Mouse (Mus musculus): ENCODE results near the gene Dlx1. TPM values are rescaled to one million over a fixed set of nuclear protein-coding genes. Genes with fewer than 3 reads are reported as not detected.

Gene Dlx1
- polyA plus RNA-seq, 1 experiment from 2014 or later, result 76.2 TPM

- WGBS, result under 1% methylated on average over 34 of the region's 34 CpGs
- Histone ChIP-seq H3K27ac (replicated peaks; ENCODE audit: low read depth, low read length) (peak overlapping the region; percentile 92), H3K4me3 (ENCODE audit: low read depth, low read length) (peak overlapping the region; percentile 59), H3K4me2 (ENCODE audit: low read depth, low read length) (peak overlapping the region; percentile 88), H3K9me3 (replicated peaks; ENCODE audit: control insufficient read depth, low read length) (no peaks in the 10 kb centered on the region), H3K27me3 (ENCODE audit: control insufficient read depth, insufficient read depth, low read length) (peaks cover 48% of the 10 kb centered on the region), H3K36me3 (replicated peaks; ENCODE audit: control insufficient read depth, insufficient read depth, low read depth, low read length) (no peaks in the 10 kb centered on the region), H3K4me1 (ENCODE audit: control insufficient read depth, insufficient read depth, low read length) (peaks cover 9% of the 10 kb centered on the region), H3K9ac (replicated peaks; ENCODE audit: low read length) (peak overlapping the region; percentile 67)
- peak; percentile 45 for DNase-seq (ENCODE audit: low spot score)
- ATAC-seq (replicated peaks; ENCODE audit: insufficient number of reproducible peaks, low FRiP score, low TSS enrichment, low read depth), result no peak
These were observed 2.6 kb downstream of the Dlx1 start for GRCm38 (mm10) chr2:71530391-71531123.

GRCm38 (mm10) chr2:71531124-71531590 lies 3.2 kb downstream of the Dlx1 start:
- Histone ChIP-seq H3K27me3 (ENCODE audit: control insufficient read depth, insufficient read depth, low read length) (peaks cover 43% of the 10 kb centered on the region), H3K4me3 (ENCODE audit: low read depth, low read length) (peak overlapping the region; percentile 59), H3K27ac (replicated peaks; ENCODE audit: low read depth, low read length) (peak overlapping the region; percentile 92), H3K4me1 (ENCODE audit: control insufficient read depth, insufficient read depth, low read length) (peaks cover 9% of the 10 kb centered on the region), H3K36me3 (replicated peaks; ENCODE audit: control insufficient read depth, insufficient read depth, low read depth, low read length) (no peaks in the 10 kb centered on the region), H3K4me2 (ENCODE audit: low read depth, low read length) (peak overlapping the region; percentile 66), H3K9me3 (replicated peaks; ENCODE audit: control insufficient read depth, low read length) (no peaks in the 10 kb centered on the region), H3K9ac (replicated peaks; ENCODE audit: low read length) (peak overlapping the region; percentile 67)
- 3% methylated on average over 12 of the region's 12 CpGs for WGBS
- ATAC-seq (replicated peaks; ENCODE audit: insufficient number of reproducible peaks, low FRiP score, low TSS enrichment, low read depth) (no peak), DNase-seq (ENCODE audit: low spot score) (peak; percentile 8)

GRCm38 (mm10) chr2:71531990-71532970 lies 4.4 kb downstream of the Dlx1 start:
- ATAC-seq (replicated peaks; ENCODE audit: insufficient number of reproducible peaks, low FRiP score, low TSS enrichment, low read depth) (no peak), DNase-seq (ENCODE audit: low spot score) (peak; percentile 34)
- peak overlapping the region; percentile 72 for H3K27ac ChIP-seq (replicated peaks; ENCODE audit: low read depth, low read length)
- peak overlapping the region; percentile 66 for H3K4me2 ChIP-seq (ENCODE audit: low read depth, low read length)
- H3K9me3 ChIP-seq (replicated peaks; ENCODE audit: control insufficient read depth, low read length), result no peaks in the 10 kb centered on the region
- peak overlapping the region; percentile 59 for H3K4me3 ChIP-seq (ENCODE audit: low read depth, low read length)
- H3K36me3 ChIP-seq (replicated peaks; ENCODE audit: control insufficient read depth, insufficient read depth, low read depth, low read length), result no peaks in the 10 kb centered on the region
- H3K9ac ChIP-seq (replicated peaks; ENCODE audit: low read length), result peak overlapping the region; percentile 76
- peaks cover 9% of the 10 kb centered on the region for H3K4me1 ChIP-seq (ENCODE audit: control insufficient read depth, insufficient read depth, low read length)
- WGBS, result under 1% methylated on average over 43 of the region's 43 CpGs
- peaks cover 42% of the 10 kb centered on the region for H3K27me3 ChIP-seq (ENCODE audit: control insufficient read depth, insufficient read depth, low read length)

GRCm38 (mm10) chr2:71533094-71533493 lies 5.2 kb downstream of the Dlx1 start:
- DNase-seq (ENCODE audit: low spot score) (peak; percentile 13), ATAC-seq (replicated peaks; ENCODE audit: insufficient number of reproducible peaks, low FRiP score, low TSS enrichment, low read depth) (no peak)
- H3K4me1 ChIP-seq (ENCODE audit: control insufficient read depth, insufficient read depth, low read length), result peaks cover 9% of the 10 kb centered on the region
- H3K4me3 ChIP-seq (ENCODE audit: low read depth, low read length), result peak overlapping the region; percentile 59
- no peaks in the 10 kb centered on the region for H3K36me3 ChIP-seq (replicated peaks; ENCODE audit: control insufficient read depth, insufficient read depth, low read depth, low read length)
- H3K27ac ChIP-seq (replicated peaks; ENCODE audit: low read depth, low read length), result peak overlapping the region; percentile 72; the same call in 1 of the 2 replicates
- peak overlapping the region; percentile 66 for H3K4me2 ChIP-seq (ENCODE audit: low read depth, low read length)
- H3K9me3 ChIP-seq (replicated peaks; ENCODE audit: control insufficient read depth, low read length), result no peaks in the 10 kb centered on the region
- H3K27me3 ChIP-seq (ENCODE audit: control insufficient read depth, insufficient read depth, low read length), result peaks cover 40% of the 10 kb centered on the region
- WGBS, result 6% methylated on average over 5 of the region's 5 CpGs
- H3K9ac ChIP-seq (replicated peaks; ENCODE audit: low read length), result peak overlapping the region; percentile 76

- Histone ChIP-seq H3K27ac (replicated peaks; ENCODE audit: low read depth, low read length) (peak overlapping the region; percentile 72), H3K4me3 (ENCODE audit: low read depth, low read length) (peak overlapping the region; percentile 59), H3K4me2 (ENCODE audit: low read depth, low read length) (peak overlapping the region; percentile 8)
These were observed 6.5 kb downstream of the Dlx1 start for GRCm38 (mm10) chr2:71534242-71535052.

GRCm38 (mm10) chr2:71540611-71541417 lies 12.9 kb downstream of the Dlx1 start:
- peaks cover 9% of the 10 kb centered on the region for H3K4me1 ChIP-seq (ENCODE audit: control insufficient read depth, insufficient read depth, low read length)

More at GRCm38 (mm10) chr2:71534242-71535052, 6.5 kb downstream of the Dlx1 start:
- WGBS, result under 1% methylated on average over 20 of the region's 20 CpGs
- H3K9ac ChIP-seq (replicated peaks; ENCODE audit: low read length), result peak overlapping the region; percentile 61
- H3K36me3 ChIP-seq (replicated peaks; ENCODE audit: control insufficient read depth, insufficient read depth, low read depth, low read length), result no peaks in the 10 kb centered on the region
- H3K27me3 ChIP-seq (ENCODE audit: control insufficient read depth, insufficient read depth, low read length), result peaks cover 39% of the 10 kb centered on the region
- ATAC-seq (replicated peaks; ENCODE audit: insufficient number of reproducible peaks, low FRiP score, low TSS enrichment, low read depth) (no peak), DNase-seq (ENCODE audit: low spot score) (peak; percentile 38)
- H3K4me1 ChIP-seq (ENCODE audit: control insufficient read depth, insufficient read depth, low read length), result peaks cover 3% of the 10 kb centered on the region; the same call in 1 of the 2 replicates
- no peaks in the 10 kb centered on the region for H3K9me3 ChIP-seq (replicated peaks; ENCODE audit: control insufficient read depth, low read length)

More at GRCm38 (mm10) chr2:71540611-71541417, 12.9 kb downstream of the Dlx1 start:
- WGBS, result 1% methylated on average over 43 of the region's 48 CpGs
- DNase-seq (ENCODE audit: low spot score), result peak; percentile 68
- Histone ChIP-seq H3K4me2 (ENCODE audit: low read depth, low read length) (peak overlapping the region; percentile 75), H3K27me3 (ENCODE audit: control insufficient read depth, insufficient read depth, low read length) (peaks cover 47% of the 10 kb centered on the region), H3K9ac (replicated peaks; ENCODE audit: low read length) (peak overlapping the region; percentile 80), H3K27ac (replicated peaks; ENCODE audit: low read depth, low read length) (peak overlapping the region; percentile 85), H3K36me3 (replicated peaks; ENCODE audit: control insufficient read depth, insufficient read depth, low read depth, low read length) (no peaks in the 10 kb centered on the region), H3K4me3 (ENCODE audit: low read depth, low read length) (peak overlapping the region; percentile 33), H3K9me3 (replicated peaks; ENCODE audit: control insufficient read depth, low read length) (no peaks in the 10 kb centered on the region)
- 0 out of 2 replicates have a peak, but pooled peaks have one; percentile 10 for ATAC-seq (replicated peaks; ENCODE audit: insufficient number of reproducible peaks, low FRiP score, low TSS enrichment, low read depth)
